Mouse (Mus musculus) cortical plate, adult 2 months (tissue): ENCODE data around the gene Sh3bp4.

Experiments used
- CTCF ChIP-seq: fragments of 200-500 bp; IDR thresholded peaks from 2 replicates; pipeline ENCODE4 v1.5.1; 2011; ENCODE audit warnings: mild to moderate bottlenecking, control low read depth, low read length; ENCODE audit not compliant: insufficient read depth; ENCODE audit errors: extremely low read depth
- POLR2A ChIP-seq: fragments of 200-500 bp; IDR thresholded peaks from 2 replicates; pipeline ENCODE4 v1.6.1; 2011; ENCODE audit warnings: mild to moderate bottlenecking, low read length, control low read depth; ENCODE audit not compliant: insufficient read depth; ENCODE audit errors: extremely low read depth

GRCm38 (mm10) chr1:89041290-89041689 is 28.9 kb upstream of the Sh3bp4 start:
- no peak for TF ChIP-seq POLR2A
- TF ChIP-seq CTCF, result no peak
